Mouse (Mus musculus) ovary, adult 2 months (tissue): ENCODE results near the gene Sohlh1. TPM values are rescaled to one million over a fixed set of nuclear protein-coding genes. Genes with fewer than 3 reads are reported as not detected.

Experiments
- polyA plus RNA-seq: library from polyadenylated mRNA; depleted of rRNA; stranded (reverse); fragments of >200 nt; gene quantifications from 2 replicates; pipeline ENCODE4 v1.2.3, GENCODE M21; 2012; rRNA removed

Gene Sohlh1
- 4.8 and 5.7 TPM in 2 replicates for polyA plus RNA-seq

DNA sequence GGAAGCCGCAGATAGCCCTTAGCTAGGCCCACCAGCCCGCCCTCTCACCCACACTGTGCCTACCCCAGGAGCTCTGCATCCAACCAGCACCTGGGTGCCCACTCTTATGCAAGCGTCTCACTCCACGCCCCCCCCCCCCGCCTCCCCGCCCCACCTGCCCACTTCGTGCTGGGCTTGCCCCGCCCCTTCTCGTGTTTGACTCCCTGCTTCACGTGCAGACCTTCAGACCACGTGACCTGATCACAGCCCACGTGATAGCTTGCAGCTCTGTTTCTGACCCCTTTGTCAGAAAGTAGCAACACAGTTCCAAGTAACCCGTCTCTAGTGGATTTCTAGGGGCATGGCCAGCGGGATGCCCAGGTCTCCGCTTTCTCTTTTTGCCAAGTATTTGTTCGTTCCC is at the start of gene Sohlh1:
Gene Sohlh1, minus strand, starts transcription at position 23 of the 400 bp plus-strand sequence.

DNA sequence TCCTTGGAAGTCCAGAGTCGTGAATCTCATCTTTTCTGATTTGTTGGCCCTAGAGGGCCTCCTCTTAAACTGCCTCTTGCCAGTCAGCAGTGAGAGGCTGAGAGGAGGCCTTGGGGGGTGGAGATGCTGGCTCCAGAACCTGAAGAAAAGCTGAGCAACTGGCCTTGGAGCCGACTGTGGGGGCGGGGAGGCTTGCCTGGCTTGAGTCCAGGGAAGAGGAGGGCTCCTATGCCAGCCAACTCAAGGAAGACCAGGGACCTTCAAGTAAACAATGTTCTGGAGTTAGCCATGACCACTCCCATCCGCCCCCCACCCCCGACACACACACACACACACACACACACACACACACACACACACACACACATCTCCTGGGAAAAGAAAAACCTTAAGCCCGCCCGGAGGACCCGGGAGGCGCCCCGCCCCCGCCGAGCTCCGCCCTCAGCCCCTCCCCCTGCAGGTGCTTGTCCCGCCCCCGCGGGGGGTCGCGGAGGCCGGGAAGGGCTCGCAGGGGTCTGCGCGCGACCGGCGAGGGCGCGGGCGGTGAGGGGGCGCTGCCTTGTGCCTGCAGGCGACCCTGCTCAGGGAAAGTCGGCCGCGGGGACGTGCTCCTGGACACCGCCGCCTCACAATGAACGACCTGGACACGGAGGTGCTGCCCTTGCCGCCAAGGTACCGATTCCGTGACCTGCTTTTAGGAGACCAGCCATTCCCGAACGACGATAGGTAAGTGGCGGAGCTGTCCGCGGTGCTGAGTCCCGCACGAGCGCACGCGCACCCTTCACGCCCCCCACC is 16.5 kb upstream of the Sohlh1 start, which contains the start of gene Kcnt1:
Gene Kcnt1, plus strand, starts transcription at position 398 of the 795 bp plus-strand sequence.

DNA sequence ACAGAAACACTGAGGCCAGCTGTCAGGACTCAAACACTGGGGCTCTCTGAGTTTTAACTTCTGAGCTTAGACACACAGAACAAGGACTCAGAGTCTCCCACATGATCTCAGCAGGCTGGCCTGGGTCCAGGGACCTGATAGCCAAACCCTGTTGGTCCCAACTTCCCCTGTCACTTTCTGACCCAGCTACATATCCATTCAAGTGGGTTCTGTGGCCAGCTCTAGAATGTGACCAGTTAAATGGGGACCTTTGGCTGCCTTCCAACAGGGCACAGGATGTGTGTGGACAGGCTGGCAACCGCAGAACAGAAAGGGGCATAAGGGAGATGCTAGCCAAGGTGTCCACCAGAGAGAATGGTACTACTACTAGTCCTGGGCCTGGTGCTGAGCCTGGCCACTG is 24.2 kb downstream of the Sohlh1 start, which contains the start of gene Lcn9:
Gene Lcn9, plus strand, starts transcription at position 348 of the 400 bp plus-strand sequence.

DNA sequence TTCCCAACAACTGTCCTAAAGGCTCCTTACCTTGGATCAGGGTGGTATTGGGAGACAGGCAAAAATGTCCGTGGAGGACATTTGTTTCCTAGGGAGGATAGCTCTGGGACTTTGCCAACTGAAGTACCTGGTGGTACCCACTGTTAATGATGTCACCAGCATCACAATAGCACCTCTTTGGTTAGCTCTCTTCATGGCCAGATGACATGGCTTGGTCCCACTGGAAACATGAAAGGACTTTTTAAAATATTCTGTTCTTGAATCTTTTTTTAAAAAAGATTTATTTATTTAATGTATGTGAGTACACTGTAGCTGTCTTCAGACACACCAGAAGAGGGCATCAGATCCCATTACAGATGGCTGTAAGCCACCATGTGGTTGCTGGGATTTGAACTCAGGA is 31.3 kb downstream of the Sohlh1 start, which contains the start of gene Glt6d1:
Gene Glt6d1, minus strand, starts transcription at position 101 of the 400 bp plus-strand sequence.

Other genes starting within 250 kb of the Sohlh1 start
- 123 and 169 TPM in 2 replicates for gene Rabl6, start 238.7 kb downstream of the Sohlh1 start, polyA plus RNA-seq
- not detected in 2 replicates for gene Ccdc183, start 229.6 kb downstream of the Sohlh1 start, polyA plus RNA-seq
- gene Tmem141, start 225.2 kb downstream of the Sohlh1 start, polyA plus RNA-seq, result 22.5 and 36.2 TPM in 2 replicates
- gene Fcna, start 219.2 kb downstream of the Sohlh1 start, polyA plus RNA-seq, result 1.2 and 1.8 TPM in 2 replicates
- not detected in 2 replicates for gene Lcn8, start 194.1 kb downstream of the Sohlh1 start, polyA plus RNA-seq
- not detected in 2 replicates for gene Lcn5, start 189.3 kb downstream of the Sohlh1 start, polyA plus RNA-seq
- gene Lcn6, start 170.5 kb downstream of the Sohlh1 start, polyA plus RNA-seq, result not detected in 2 replicates
- gene Lcn10, start 164.5 kb downstream of the Sohlh1 start, polyA plus RNA-seq, result not detected in 2 replicates
- not detected in 2 replicates for gene Obp2a, start 147.2 kb downstream of the Sohlh1 start, polyA plus RNA-seq
- gene Bmyc, start 140.5 kb downstream of the Sohlh1 start, polyA plus RNA-seq, result 98.8 and 103 TPM in 2 replicates
- not detected in 2 replicates for gene Obp2b, start 110.2 kb downstream of the Sohlh1 start, polyA plus RNA-seq
- not detected in 2 replicates for gene Lcn3, start 81.7 kb downstream of the Sohlh1 start, polyA plus RNA-seq
- not detected in 2 replicates for gene Lcn11, start 70.2 kb downstream of the Sohlh1 start, polyA plus RNA-seq
- not detected in 2 replicates for gene Gm13539, start 65.0 kb downstream of the Sohlh1 start, polyA plus RNA-seq
- gene Glt6d1, start 31.4 kb downstream of the Sohlh1 start, polyA plus RNA-seq, result not detected in 2 replicates
- not detected in 2 replicates for gene Lcn9, start 24.1 kb downstream of the Sohlh1 start, polyA plus RNA-seq
- 57.9 and 61.4 TPM in 2 replicates for gene Kcnt1, start 16.5 kb upstream of the Sohlh1 start, polyA plus RNA-seq
- 12.8 and 18.2 TPM in 2 replicates for gene Camsap1, start 136.0 kb upstream of the Sohlh1 start, polyA plus RNA-seq
- 51.4 and 59.8 TPM in 2 replicates for gene Ubac1, start 174.5 kb upstream of the Sohlh1 start, polyA plus RNA-seq